Mouse (Mus musculus) ES-Bruce4 (cell line): ENCODE results near the gene Hs3st3b1.

Experiments used
- CTCF ChIP-seq: IDR thresholded peaks from one replicate; pipeline ENCODE4 v1.8.1; 2011; ENCODE audit warnings: low read depth, low read length
- POLR2A ChIP-seq: IDR thresholded peaks from one replicate; pipeline ENCODE4 v1.8.1; 2011; ENCODE audit warnings: low read length; ENCODE audit not compliant: insufficient read depth

DNA sequence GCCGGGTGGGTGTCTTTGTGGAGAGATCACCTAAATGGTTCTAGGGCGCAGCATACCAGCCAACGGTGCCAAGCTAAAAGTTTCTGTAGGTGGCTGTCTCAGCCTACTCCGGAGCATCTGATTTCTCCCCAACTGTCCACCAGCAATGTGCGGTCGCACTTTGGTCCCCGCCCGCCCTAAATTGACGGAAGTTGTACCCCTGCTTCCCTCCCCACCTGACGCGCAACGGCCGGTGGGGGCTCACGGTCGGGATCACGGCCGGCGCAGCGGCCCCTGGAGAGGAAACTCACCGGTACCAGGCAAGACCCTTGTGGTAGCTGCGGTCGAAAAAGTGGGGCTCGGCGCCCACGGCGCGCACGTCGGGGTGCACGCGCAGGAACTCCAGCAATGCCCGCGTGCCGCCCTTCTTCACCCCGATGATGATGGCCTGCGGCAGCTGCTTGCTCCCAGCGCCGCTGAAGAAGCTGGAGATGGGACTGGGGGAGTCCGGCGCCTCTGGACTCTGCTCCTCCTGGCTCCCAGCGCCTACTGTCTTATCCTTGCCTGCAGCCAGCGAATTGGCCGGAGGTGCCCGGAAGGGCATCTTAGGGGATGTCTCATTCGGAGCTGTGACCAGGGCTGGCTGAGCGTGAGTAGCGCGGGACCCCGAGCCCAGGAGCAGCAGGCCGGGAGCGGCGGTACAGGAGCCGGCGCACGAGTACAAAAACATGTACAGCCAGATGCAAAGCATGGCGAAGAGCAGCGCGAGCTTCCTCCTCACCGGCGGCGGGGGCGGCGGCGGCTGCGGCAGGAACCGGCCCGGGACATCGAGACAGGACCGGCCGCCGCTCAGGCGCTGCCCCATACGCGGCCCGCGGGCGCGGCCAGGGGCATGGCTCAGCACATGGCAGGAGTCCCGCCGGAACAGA, 792 bp downstream of the Hs3st3b1 start:
- TF ChIP-seq POLR2A, result no peak
- no peak for TF ChIP-seq CTCF
